Mouse (Mus musculus): ENCODE results near the gene Wtip.
"Not testable (repeated sequence)": the region's sequence is repeated elsewhere in the genome, so short reads cannot be mapped to it uniquely, and the experiment has no call there.

Gene Wtip

DNA sequence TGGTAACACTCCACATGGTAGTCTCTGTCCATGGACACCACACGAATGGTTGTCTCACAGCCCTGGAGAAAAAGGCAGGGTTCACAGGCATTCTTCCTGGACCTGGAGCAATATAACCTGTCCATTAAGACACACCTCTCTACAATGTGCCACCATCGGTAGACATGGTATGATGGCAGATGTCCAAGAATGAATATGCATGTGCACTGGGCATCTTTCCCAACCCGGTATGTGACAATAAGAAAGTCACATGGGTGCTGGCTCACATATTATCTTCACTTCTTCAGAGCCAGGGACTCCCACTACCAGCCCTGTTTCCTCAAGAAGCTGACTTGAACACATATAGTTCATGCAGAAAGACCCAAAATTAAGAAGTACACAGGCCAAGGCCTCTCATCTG lies 16.5 kb downstream of the Wtip start:
- no peak for DNase-seq (ENCODE audit: low spot score)

DNA sequence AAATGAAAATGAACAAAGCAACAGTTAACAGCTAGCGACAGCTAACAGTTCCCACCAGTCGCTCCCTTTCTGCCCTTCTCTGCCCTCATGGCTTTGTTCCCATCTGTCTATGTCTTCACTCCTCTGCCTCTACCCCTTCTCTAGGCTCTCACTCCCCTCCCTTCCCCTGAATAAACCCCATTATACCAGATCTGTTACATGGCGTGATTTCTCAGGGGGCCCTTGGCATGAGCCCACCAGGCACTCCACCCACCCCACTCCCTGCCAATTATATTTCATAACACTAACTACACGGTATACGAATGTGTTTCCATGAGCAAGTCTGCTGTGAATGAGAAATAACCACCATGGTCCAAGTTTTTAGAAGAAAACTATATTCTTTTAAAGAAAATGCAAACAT lies 23.9 kb downstream of the Wtip start:
- no peak for DNase-seq (ENCODE audit: low spot score)

DNA sequence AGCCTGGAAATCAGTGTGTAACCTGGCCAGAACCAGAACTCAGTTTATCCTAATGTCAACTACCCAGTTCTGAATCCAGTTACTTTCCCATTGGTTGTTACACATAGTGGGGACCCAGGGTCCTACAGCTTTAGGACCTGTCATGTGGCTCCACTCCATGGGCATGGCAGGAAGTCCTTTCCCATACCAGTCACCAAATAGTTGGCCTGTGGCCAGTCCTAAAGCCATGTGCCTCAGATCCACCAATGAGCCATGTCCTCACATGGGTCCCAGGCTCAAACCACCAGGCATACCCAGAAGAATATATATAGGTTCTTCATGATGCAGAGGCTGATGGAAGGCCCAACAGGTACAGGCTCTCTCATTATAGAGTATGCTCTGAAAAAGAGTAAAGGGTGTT lies 31.8 kb downstream of the Wtip start:
- DNase-seq (ENCODE audit: low spot score), result no peak

DNA sequence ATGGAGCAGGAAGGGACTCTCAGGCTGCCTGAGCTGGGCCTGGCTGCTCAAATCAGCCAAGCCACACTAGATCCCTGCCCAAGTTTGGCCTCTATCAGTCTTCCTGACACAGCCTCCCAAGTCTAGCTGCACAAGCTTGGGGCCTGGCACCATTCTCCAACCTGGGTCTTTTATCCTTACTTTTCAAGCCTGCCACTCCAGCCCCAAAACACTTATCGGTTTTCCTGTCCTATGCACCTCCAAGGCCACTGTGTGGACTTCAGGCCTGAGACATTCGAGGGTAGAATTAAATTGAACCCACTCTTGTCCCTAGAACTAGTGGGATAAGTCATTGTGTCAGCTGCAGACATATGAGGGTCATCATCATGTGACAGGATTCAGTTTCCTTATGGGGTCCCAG lies 33.1 kb downstream of the Wtip start:
- DNase-seq (ENCODE audit: low spot score), result no peak

DNA sequence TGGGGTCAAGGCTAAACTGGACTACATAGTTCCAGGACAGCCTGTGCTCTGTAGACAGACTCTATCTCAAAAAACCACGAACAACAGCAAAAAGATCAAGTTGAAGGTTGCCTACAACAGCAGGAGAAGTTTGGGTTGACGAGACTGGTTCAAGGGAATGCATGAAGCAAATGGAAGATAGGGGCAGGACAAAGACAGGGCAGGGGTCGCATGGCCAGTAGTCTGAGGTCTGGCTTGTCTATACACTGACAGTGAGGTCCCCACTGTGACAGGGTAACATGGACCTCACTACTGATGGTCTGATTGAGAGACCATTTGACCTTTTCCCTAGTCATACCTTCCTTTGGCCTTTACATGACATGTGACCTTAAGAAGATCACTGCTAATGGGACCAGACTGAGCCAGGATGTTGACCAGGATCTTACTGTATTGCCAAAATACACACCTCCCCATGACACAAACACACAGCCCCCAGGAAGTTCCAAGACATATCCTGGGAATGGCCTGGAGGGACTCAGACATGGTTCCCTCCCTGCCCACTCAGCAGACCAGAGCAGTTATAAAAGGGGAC lies 38.1 kb downstream of the Wtip start, which contains the start of gene Scgb1b30:
Scgb1b30 (plus strand) TSS at position 521 of the 571 bp plus-strand sequence.
- DNase-seq (ENCODE audit: low spot score), result no peak

DNA sequence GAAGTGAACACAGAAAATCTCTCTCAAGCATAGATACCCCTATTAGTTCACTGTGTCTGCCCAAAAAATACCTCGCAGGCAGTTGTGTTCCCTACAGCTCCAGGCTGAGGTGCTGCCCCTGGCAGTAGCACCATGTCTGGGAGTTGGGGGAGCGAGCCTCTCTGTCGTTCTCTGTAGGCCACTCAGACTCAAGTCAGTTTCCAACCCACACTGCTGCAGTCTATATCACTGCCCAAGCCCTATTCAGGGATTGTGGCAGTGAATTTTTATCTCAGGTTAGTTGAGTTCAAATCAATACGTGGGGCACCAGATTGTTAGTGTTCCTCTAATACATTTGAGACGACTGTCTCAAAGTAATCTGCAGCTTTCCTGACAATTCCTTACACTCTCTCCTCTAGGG lies 64.9 kb downstream of the Wtip start:
- DNase-seq (ENCODE audit: low spot score), result not testable (repeated sequence)
